29 mouse cellular contexts compared by ENCODE assay signal in the genomic region with DNA sequence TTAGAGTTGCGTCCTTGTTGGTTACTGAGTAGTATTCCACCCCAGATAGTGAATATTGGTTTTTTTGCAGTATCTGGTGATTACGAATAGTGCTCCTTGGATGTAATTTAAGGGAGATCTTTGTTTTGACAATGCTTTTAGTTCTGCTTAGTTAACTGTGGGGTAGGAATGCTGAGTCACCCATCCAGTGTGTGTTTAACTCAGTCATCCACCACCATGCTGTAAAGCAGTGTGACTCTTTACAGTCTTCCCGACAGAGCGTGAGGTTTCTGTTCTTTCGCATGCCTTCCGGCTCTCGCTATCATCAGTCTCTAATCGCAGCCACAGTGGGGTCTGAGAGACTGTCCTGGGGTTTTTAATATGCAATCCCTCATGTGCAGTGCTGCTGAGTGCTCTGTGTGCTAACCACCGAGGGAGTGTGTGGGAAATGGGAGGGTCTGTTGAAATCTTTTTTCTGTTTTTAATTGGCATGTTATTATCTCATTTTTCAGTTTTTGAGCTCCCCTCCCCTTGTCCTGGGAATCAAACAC.
DNase-seq lines count a peak whose midpoint lies in the region; ATAC-seq and TF ChIP-seq lines count a peak whose summit lies in the region.
"Had no signal": no experiment of that assay in that cellular context is flagged by ENCODE, and none has a peak within 500 bp of the region (broad histone marks: within the 10 kb centered on the region; RNA-seq: fewer than 3 reads in every experiment).

No protein-coding gene starts in this region.

- H3K27ac ChIP-seq in MEL (ENCODE audit: control insufficient read depth, low read depth, low read length) = peak overlapping the region; percentile 62
- H3K27ac ChIP-seq in intestine, postnatal 0 days (ENCODE audit: low read depth, low read length) = no peak overlapping the region
- H3K27ac ChIP-seq in forebrain, embryonic 10.5 days = no peak overlapping the region
- H3K27ac ChIP-seq: embryonic facial prominence, embryonic 10.5 days; embryonic facial prominence, embryonic 15.5 days; heart, adult 2 months; heart, embryonic 13.5 days; kidney, postnatal 0 days; limb, embryonic 10.5 days; limb, embryonic 15.5 days; liver, embryonic 13.5 days; midbrain, embryonic 13.5 days had no signal

- peak overlapping the region; percentile 25 to 32 for H3K4me3 ChIP-seq in MEL (ENCODE audit: control insufficient read depth in 1 of 2, insufficient read depth in 1 of 2, low read depth in 2 of 2, low read length in 2 of 2)
- no peak overlapping the region for H3K4me3 ChIP-seq in intestine, postnatal 0 days (ENCODE audit: low read depth, low read length)
- H3K4me3 ChIP-seq in forebrain, embryonic 10.5 days = no peak overlapping the region
- H3K4me3 ChIP-seq: embryonic facial prominence, embryonic 10.5 days; embryonic facial prominence, embryonic 15.5 days; heart, adult 2 months; heart, embryonic 13.5 days; limb, embryonic 10.5 days; limb, embryonic 15.5 days; liver, embryonic 13.5 days; midbrain, embryonic 13.5 days had no signal

- H3K4me2 ChIP-seq in intestine, postnatal 0 days (replicated peaks; ENCODE audit: low read depth) = no peak overlapping the region
- H3K4me2 ChIP-seq: embryonic facial prominence, embryonic 15.5 days; heart, embryonic 13.5 days; limb, embryonic 15.5 days; liver, embryonic 13.5 days; midbrain, embryonic 13.5 days had no signal

- H3K79me2 ChIP-seq in MEL (ENCODE audit: control insufficient read depth, insufficient read depth, low read length, poor library complexity) = no peaks in the 10 kb centered on the region

- TF ChIP-seq POLR2A in MEL (IDR thresholded peaks at IDR 0.05; ENCODE audit: control insufficient read depth in 1 of 2, insufficient read depth in 1 of 2, low read depth in 1 of 2, low read length in 2 of 2, poor library complexity in 1 of 2) = peak in 1 of 2 experiments; percentile 33; a peak in 1 of 4 replicates

- TF ChIP-seq CTCF in MEL (IDR thresholded peaks at IDR 0.05 in 2 of 3, conservative IDR thresholded peaks at IDR 0.05 in 1 of 3; ENCODE audit: control insufficient read depth in 1 of 3, insufficient read depth in 1 of 3, low read depth in 2 of 3, low read length in 3 of 3, poor library complexity in 1 of 3, severe bottlenecking in 1 of 3) = no peak
- no peak for TF ChIP-seq CTCF in intestine, postnatal 0 days (IDR thresholded peaks at IDR 0.05; ENCODE audit: low read depth)

- DNase-seq in 3T3-L1 (ENCODE audit: low read depth, low spot score) (peak; percentile 40), MEL (ENCODE audit: low read depth, low spot score) (peak; percentile 95)
- DNase-seq in brain, adult 2 months (ENCODE audit: low read depth, low spot score) = peak; percentile 58
- no peak for DNase-seq in heart, adult 8-10 months (ENCODE audit: low spot score)
- no peak for DNase-seq in forebrain, embryonic 10.5 days (ENCODE audit: extremely low spot score, low spot score)
- DNase-seq: adrenal gland, postnatal 10 days; B cell, adult 2 months; cerebellum, adult 11-12 months; cerebellum, adult 9-11 months; gastrocnemius, postnatal 36 days; heart, adult 2 months; heart, postnatal 10 days; kidney, adult 2 months; kidney, postnatal 4 days; liver, embryonic 13.5 days; lung, adult 18-20 months; lung, postnatal 14 days had no signal

- peaks cover 0 to 12% of the 10 kb centered on the region in 2 experiments; a peak in 2 of 4 replicates for H3K36me3 ChIP-seq in MEL (ENCODE audit: control insufficient read depth in 1 of 2, insufficient read depth in 2 of 2, low read length in 2 of 2)
- no peaks in the 10 kb centered on the region for H3K36me3 ChIP-seq in intestine, postnatal 0 days (ENCODE audit: control insufficient read depth, insufficient read depth)
- no peaks in the 10 kb centered on the region for H3K36me3 ChIP-seq in forebrain, embryonic 10.5 days (replicated peaks)
- H3K36me3 ChIP-seq: embryonic facial prominence, embryonic 10.5 days; embryonic facial prominence, embryonic 15.5 days; heart, embryonic 13.5 days; limb, embryonic 10.5 days; limb, embryonic 15.5 days; liver, embryonic 13.5 days; midbrain, embryonic 13.5 days had no signal

- no peak for TF ChIP-seq RAD21 in MEL (IDR thresholded peaks at IDR 0.05; ENCODE audit: low read depth, low read length)

- H3K9ac ChIP-seq in MEL (ENCODE audit: control insufficient read depth, low read depth, low read length, poor library complexity, severe bottlenecking) = peak overlapping the region; percentile 15
- no peak overlapping the region for H3K9ac ChIP-seq in intestine, postnatal 0 days (ENCODE audit: low read depth, low read length)
- H3K9ac ChIP-seq: embryonic facial prominence, embryonic 15.5 days; heart, embryonic 13.5 days; limb, embryonic 15.5 days; liver, embryonic 13.5 days; midbrain, embryonic 13.5 days had no signal

- peak; percentile 63 for ATAC-seq in megakaryocyte progenitor cell, adult 5-6 weeks (replicated peaks; ENCODE audit: poor library complexity)
- no peak for ATAC-seq in intestine, postnatal 0 days
- ATAC-seq: forebrain, embryonic 14.5 days; hindbrain, embryonic 16.5 days; midbrain, embryonic 13.5 days had no signal

- H3K4me1 ChIP-seq in MEL (ENCODE audit: control insufficient read depth in 1 of 2, insufficient read depth in 2 of 2, low read length in 2 of 2) = peaks cover 4 to 7% of the 10 kb centered on the region in 2 experiments; a peak in 3 of 4 replicates
- H3K4me1 ChIP-seq in intestine, postnatal 0 days (replicated peaks; ENCODE audit: control insufficient read depth, insufficient read depth, low read length) = no peaks in the 10 kb centered on the region
- H3K4me1 ChIP-seq in forebrain, embryonic 10.5 days = no peaks in the 10 kb centered on the region
- H3K4me1 ChIP-seq: embryonic facial prominence, embryonic 10.5 days; embryonic facial prominence, embryonic 15.5 days; limb, embryonic 10.5 days; limb, embryonic 15.5 days; liver, embryonic 13.5 days; midbrain, embryonic 13.5 days had no signal

- 77% methylated on average over 9 of the region's 9 CpGs for WGBS in intestine, postnatal 0 days
- WGBS in forebrain, embryonic 10.5 days = 90% methylated on average over 9 of the region's 9 CpGs

- H3K27me3 ChIP-seq in MEL (ENCODE audit: control insufficient read depth in 1 of 2, insufficient read depth in 2 of 2, low read length in 2 of 2) = no peaks in the 10 kb centered on the region
- H3K27me3 ChIP-seq in intestine, postnatal 0 days (replicated peaks; ENCODE audit: control insufficient read depth, insufficient read depth, low read length) = no peaks in the 10 kb centered on the region
- no peaks in the 10 kb centered on the region for H3K27me3 ChIP-seq in forebrain, embryonic 10.5 days (ENCODE audit: poor library complexity, severe bottlenecking)
- H3K27me3 ChIP-seq: CH12.LX; embryonic facial prominence, embryonic 15.5 days; heart, embryonic 13.5 days; limb, embryonic 15.5 days; liver, embryonic 13.5 days; midbrain, embryonic 13.5 days had no signal

- peak; percentile 48 to 80; a peak in 3 of 4 replicates for TF ChIP-seq EP300 in MEL (IDR thresholded peaks at IDR 0.05; ENCODE audit: low read depth in 1 of 2, low read length in 2 of 2)

- H3K9me3 ChIP-seq in MEL (replicated peaks; ENCODE audit: insufficient read depth, low read length) = no peaks in the 10 kb centered on the region
- H3K9me3 ChIP-seq in intestine, postnatal 0 days (ENCODE audit: control insufficient read depth) = no peaks in the 10 kb centered on the region
- H3K9me3 ChIP-seq in forebrain, embryonic 10.5 days = no peaks in the 10 kb centered on the region
- H3K9me3 ChIP-seq: embryonic facial prominence, embryonic 10.5 days; embryonic facial prominence, embryonic 15.5 days; heart, embryonic 13.5 days; limb, embryonic 10.5 days; limb, embryonic 15.5 days; liver, embryonic 13.5 days; midbrain, embryonic 13.5 days had no signal

TF ChIP-seq in MEL, 35 proteins besides CTCF, POLR2A, EP300 and RAD21 (continues in another document):
- TF ChIP-seq ZMIZ1 (IDR thresholded peaks at IDR 0.05; ENCODE audit: low read depth, low read length) (no peak), MYC (IDR thresholded peaks at IDR 0.05; ENCODE audit: low read depth, low read length) (peak; percentile 93), CHD2 (IDR thresholded peaks at IDR 0.05; ENCODE audit: low read length) (no peak), ZC3H11A (IDR thresholded peaks at IDR 0.05; ENCODE audit: low read depth, low read length) (no peak), TCF12 (IDR thresholded peaks at IDR 0.05; ENCODE audit: low read depth, low read length) (peak; percentile 61), ETS1 (IDR thresholded peaks at IDR 0.05; ENCODE audit: low read depth, low read length) (peak; percentile 85), MYB (IDR thresholded peaks at IDR 0.05; ENCODE audit: low read depth, low read length) (no peak), ZKSCAN1 (IDR thresholded peaks at IDR 0.05; ENCODE audit: low read depth, low read length) (no peak), MXI1 (IDR thresholded peaks at IDR 0.05; ENCODE audit: low read depth, low read length) (peak; percentile 94), RCOR1 (IDR thresholded peaks at IDR 0.05; ENCODE audit: low read depth, low read length) (peak; percentile 67; the same call in 1 of the 2 replicates), CHD1 (IDR thresholded peaks at IDR 0.05; ENCODE audit: low read depth, low read length) (no peak), BHLHE40 (IDR thresholded peaks at IDR 0.05; ENCODE audit: borderline replicate concordance, low read depth, low read length) (peak; percentile 46; the same call in 1 of the 2 replicates), GATA1 (IDR thresholded peaks at IDR 0.05; ENCODE audit: low read depth, low read length) (peak; percentile 35; the same call in 1 of the 2 replicates), TBP (IDR thresholded peaks at IDR 0.05; ENCODE audit: low read depth, low read length) (peak; percentile 62; the same call in 1 of the 2 replicates), SMC3 (IDR thresholded peaks at IDR 0.05; ENCODE audit: low read depth, low read length) (peak; percentile 22; the same call in 1 of the 2 replicates), JUND (IDR thresholded peaks at IDR 0.05; ENCODE audit: low read depth, low read length) (peak; percentile 19; the same call in 1 of the 2 replicates), GABPA (IDR thresholded peaks at IDR 0.05; ENCODE audit: low read depth, low read length) (peak; percentile 80), MAX (IDR thresholded peaks at IDR 0.05; ENCODE audit: low read length) (peak; percentile 87), USF1 (IDR thresholded peaks at IDR 0.05; ENCODE audit: low read depth, low read length) (no peak), KAT2A (conservative IDR thresholded peaks at IDR 0.05; ENCODE audit: low read depth, low read length) (no peak), POLR2AphosphoS2 (IDR thresholded peaks at IDR 0.05; ENCODE audit: low read length) (no peak), HCFC1 (IDR thresholded peaks at IDR 0.05; ENCODE audit: low read depth, low read length) (0 out of 2 replicates have a peak, but pooled peaks have one; percentile 57), POLR2AphosphoS5 (IDR thresholded peaks at IDR 0.05; ENCODE audit: borderline replicate concordance, low read depth, low read length) (no peak), MAZ (IDR thresholded peaks at IDR 0.05; ENCODE audit: low read depth, low read length) (no peak), NELFE (IDR thresholded peaks at IDR 0.05; ENCODE audit: low read depth, low read length) (no peak)

Comparison
In these comparisons a context has a peak if more than half of its experiments do, and no peak if none do; other contexts are left out.
1. DNase-seq: peak in 3T3-L1 (single experiment), MEL (single experiment) and brain, adult 2 months (single experiment); none in heart, adult 8-10 months (single experiment) and forebrain, embryonic 10.5 days (single experiment).
2. H3K4me3 ChIP-seq: peak in MEL (2 of 2); none in intestine, postnatal 0 days (single experiment) and forebrain, embryonic 10.5 days (single experiment).